Mouse (Mus musculus): ENCODE measurements at regions not wholly inside any gene's neighbourhood (a gene's known extent, or its start where the extent isn't known, plus 50 kb on each side); places are given as distances from the start of the nearest gene placed in this dataset.
A peak's percentile ranks its signal among the peaks of the same experiment; 100 is the strongest.
"Not testable (repeated sequence)": the region's sequence is repeated elsewhere in the genome, so short reads cannot be mapped to it uniquely, and the experiment has no call there.

- no peak for DNase-seq
Measured at GRCm38 (mm10) chr3:9132104-9132751, 477.7 kb downstream of the Zfp704 start.

GRCm38 (mm10) chr3:9131366-9131765 lies 478.5 kb downstream of the Zfp704 start:
- DNase-seq, result no peak

GRCm38 (mm10) chr3:9128407-9128806 lies 481.5 kb downstream of the Zfp704 start:
- no peak for DNase-seq

GRCm38 (mm10) chr3:9123079-9123478 lies 486.8 kb downstream of the Zfp704 start:
- DNase-seq, result no peak

GRCm38 (mm10) chr3:9117913-9118312 lies 492.0 kb downstream of the Zfp704 start:
- no peak for DNase-seq

GRCm38 (mm10) chr3:9113410-9113809 lies 496.5 kb downstream of the Zfp704 start:
- no peak for DNase-seq

- DNase-seq, result no peak
Measured at GRCm38 (mm10) chr3:9110741-9111140, 499.1 kb downstream of the Zfp704 start.

GRCm38 (mm10) chr3:9109991-9110390 lies 499.9 kb downstream of the Zfp704 start:
- DNase-seq, result peak in 1 of 2 experiments; percentile 4

- DNase-seq, result no peak
Measured at GRCm38 (mm10) chr3:9109485-9109884, 500.4 kb downstream of the Zfp704 start.

GRCm38 (mm10) chr3:9107766-9108410 lies 502.0 kb downstream of the Zfp704 start:
- no peak for DNase-seq

GRCm38 (mm10) chr3:9105191-9105926 lies 504.5 kb downstream of the Zfp704 start:
- no peak for DNase-seq

GRCm38 (mm10) chr3:9103456-9103855 lies 506.4 kb downstream of the Zfp704 start:
- no peak for DNase-seq

GRCm38 (mm10) chr3:9101240-9101639 lies 508.6 kb downstream of the Zfp704 start:
- no peak for DNase-seq

GRCm38 (mm10) chr3:9100761-9101160 lies 509.1 kb downstream of the Zfp704 start:
- DNase-seq, result no peak

- no peak for DNase-seq
Measured at GRCm38 (mm10) chr3:9098441-9098840, 511.4 kb downstream of the Zfp704 start.

GRCm38 (mm10) chr3:9084134-9084533 lies 525.8 kb downstream of the Zfp704 start:
- DNase-seq, result no peak

GRCm38 (mm10) chr3:9082061-9082460 lies 527.8 kb downstream of the Zfp704 start:
- DNase-seq, result no peak

GRCm38 (mm10) chr3:9078201-9078600 lies 531.7 kb downstream of the Zfp704 start:
- DNase-seq, result no peak

- DNase-seq, result peak; percentile 36 to 66
Measured at GRCm38 (mm10) chr3:9076696-9077095, 533.2 kb downstream of the Zfp704 start.

GRCm38 (mm10) chr3:9072471-9072870 lies 537.4 kb downstream of the Zfp704 start:
- not testable (repeated sequence) for DNase-seq

- peak; percentile 49 to 79 for DNase-seq
Measured at GRCm38 (mm10) chr3:9067048-9067447, 542.8 kb downstream of the Zfp704 start.

GRCm38 (mm10) chr3:9066374-9066773 lies 543.5 kb downstream of the Zfp704 start:
- no peak for DNase-seq

GRCm38 (mm10) chr3:9065892-9066291 lies 544.0 kb downstream of the Zfp704 start:
- DNase-seq, result no peak
